Mouse (Mus musculus) embryonic facial prominence, embryonic 11.5 days (tissue): ENCODE data around the gene Pde11a. TPM values are rescaled to one million over a fixed set of nuclear protein-coding genes. Genes with fewer than 3 reads are reported as not detected.

ENCODE experiments used
- ATAC-seq: fragments of 200-750 bp; cut with Nextera tagmentation; replicated peaks from 2 replicates; pipeline ENCODE4 v1.8.0; 2017; ENCODE audit warnings: low read depth; ENCODE audit not compliant: insufficient number of reproducible peaks, low FRiP score, low TSS enrichment
- DNase-seq: peaks from one replicate; pipeline ENCODE4 v3.0.0-alpha.2; 2015; ENCODE audit warnings: low spot score
- H3K27ac ChIP-seq: fragments of 300-500 bp; sonication (generic); replicated peaks from 2 replicates; pipeline ENCODE4 v1.5.1; 2014; ENCODE audit warnings: mild to moderate bottlenecking, low read depth, low read length, control low read depth
- H3K27me3 ChIP-seq: fragments of 300-500 bp; sonication (generic); 2 replicates; pipeline ENCODE4 v1.6.1; 2014; ENCODE audit warnings: mild to moderate bottlenecking, low read length, moderate library complexity, mixed read lengths; ENCODE audit not compliant: control insufficient read depth, insufficient read depth
- H3K36me3 ChIP-seq: fragments of 300-500 bp; sonication (generic); replicated peaks from 2 replicates; pipeline ENCODE4 v1.6.1; 2014; ENCODE audit warnings: low read depth, mild to moderate bottlenecking, low read length, moderate library complexity, mixed read lengths; ENCODE audit not compliant: control insufficient read depth, insufficient read depth
- H3K4me1 ChIP-seq: fragments of 300-500 bp; sonication (generic); 2 replicates; pipeline ENCODE4 v1.6.1; 2014; ENCODE audit warnings: low read length, mixed read lengths; ENCODE audit not compliant: control insufficient read depth, insufficient read depth
- H3K4me2 ChIP-seq: fragments of 300-500 bp; sonication (generic); 2 replicates; pipeline ENCODE4 v1.6.1; 2014; ENCODE audit warnings: low read depth, mild to moderate bottlenecking, control low read depth, low read length, moderate library complexity
- H3K4me3 ChIP-seq: fragments of 300-500 bp; sonication (generic); 2 replicates; pipeline ENCODE4 v1.5.1; 2014; ENCODE audit warnings: low read depth, low read length, control low read depth
- H3K9ac ChIP-seq: fragments of 300-500 bp; sonication (generic); replicated peaks from 2 replicates; pipeline ENCODE4 v1.6.1; 2014; ENCODE audit warnings: mild to moderate bottlenecking, control low read depth, low read length
- H3K9me3 ChIP-seq: fragments of 300-500 bp; sonication (generic); replicated peaks from 2 replicates; pipeline ENCODE4 v1.6.1; 2016; ENCODE audit warnings: mild to moderate bottlenecking, low read length, inconsistent platforms, mixed read lengths; ENCODE audit not compliant: control insufficient read depth
- WGBS: fragments of 180-500 bp; shearing (Covaris S2); extraction: QIAGEN DNeasy Blood & Tissue Kit; methylation state at CpG from one replicate; pipeline ENCODE4 v1.1.7; 2014; 5-methylcytosine and 5-hydroxymethylcytosine counted together
- polyA plus RNA-seq: library from polyadenylated mRNA; unstranded; fragments of >200 nt; fragmentation: Nextera tagmentation; extraction: Ambion mirVana; gene quantifications from 2 replicates; pipeline ENCODE4 v1.2.1, GENCODE M21; 2014

The Pde11a gene
- polyA plus RNA-seq, 1 experiment from 2014 or later: 0.28 TPM

GRCm38 (mm10) chr2:76115696-76116095, 222.9 kb downstream of the Pde11a start:
- WGBS: 15% methylated on average over 1 of the region's 1 CpGs
- H3K4me1 ChIP-seq: no peaks in the 10 kb centered on the region
- no peak overlapping the region for H3K27ac ChIP-seq
- H3K4me2 ChIP-seq: no peak overlapping the region
- H3K36me3 ChIP-seq: no peaks in the 10 kb centered on the region
- H3K4me3 ChIP-seq: no peak overlapping the region
- ATAC-seq: no peak
- DNase-seq: peak; percentile 86
- H3K27me3 ChIP-seq: no peaks in the 10 kb centered on the region
- no peaks in the 10 kb centered on the region for H3K9me3 ChIP-seq
- no peak overlapping the region for H3K9ac ChIP-seq

- ATAC-seq (0 out of 2 replicates have a peak, but pooled peaks have one; percentile 18), DNase-seq (peak; percentile 78)
- H3K4me1 ChIP-seq: no peaks in the 10 kb centered on the region
- no peak overlapping the region for H3K27ac ChIP-seq
- 18% methylated on average over 6 of the region's 6 CpGs for WGBS
- H3K9ac ChIP-seq: no peak overlapping the region
- H3K4me3 ChIP-seq: no peak overlapping the region
- no peaks in the 10 kb centered on the region for H3K27me3 ChIP-seq
- no peaks in the 10 kb centered on the region for H3K36me3 ChIP-seq
- no peak overlapping the region for H3K4me2 ChIP-seq
- no peaks in the 10 kb centered on the region for H3K9me3 ChIP-seq
Observed at GRCm38 (mm10) chr2:76114734-76115133, 223.8 kb downstream of the Pde11a start.

- Histone ChIP-seq H3K4me1 (no peaks in the 10 kb centered on the region), H3K9ac (no peak overlapping the region), H3K27me3 (no peaks in the 10 kb centered on the region), H3K4me3 (no peak overlapping the region), H3K9me3 (no peaks in the 10 kb centered on the region), H3K27ac (no peak overlapping the region), H3K4me2 (no peak overlapping the region), H3K36me3 (no peaks in the 10 kb centered on the region)
- ATAC-seq (no peak), DNase-seq (no peak)
- WGBS: 64% methylated on average over 8 of the region's 8 CpGs
Observed at GRCm38 (mm10) chr2:76109653-76110052, 228.9 kb downstream of the Pde11a start.

GRCm38 (mm10) chr2:76101889-76102602, 236.5 kb downstream of the Pde11a start:
- Histone ChIP-seq H3K27ac (no peak overlapping the region), H3K4me1 (no peaks in the 10 kb centered on the region), H3K27me3 (no peaks in the 10 kb centered on the region), H3K36me3 (no peaks in the 10 kb centered on the region), H3K9me3 (no peaks in the 10 kb centered on the region), H3K4me3 (no peak overlapping the region), H3K4me2 (no peak overlapping the region), H3K9ac (no peak overlapping the region)
- WGBS: 41% methylated on average over 14 of the region's 14 CpGs
- ATAC-seq: no peak
- DNase-seq: peak; percentile 53

GRCm38 (mm10) chr2:76100597-76100996, 238.0 kb downstream of the Pde11a start:
- WGBS: 79% methylated on average over 9 of the region's 9 CpGs

GRCm38 (mm10) chr2:76099726-76100347, 238.7 kb downstream of the Pde11a start:
- Histone ChIP-seq H3K9me3 (no peaks in the 10 kb centered on the region), H3K27me3 (no peaks in the 10 kb centered on the region), H3K4me2 (no peak overlapping the region), H3K36me3 (no peaks in the 10 kb centered on the region), H3K4me3 (no peak overlapping the region), H3K4me1 (no peaks in the 10 kb centered on the region), H3K27ac (no peak overlapping the region), H3K9ac (no peak overlapping the region)
- 70% methylated on average over 9 of the region's 9 CpGs for WGBS
- DNase-seq (no peak), ATAC-seq (no peak)

More at GRCm38 (mm10) chr2:76100597-76100996, 238.0 kb downstream of the Pde11a start:
- no peak overlapping the region for H3K27ac ChIP-seq
- H3K4me1 ChIP-seq: no peaks in the 10 kb centered on the region
- no peak overlapping the region for H3K4me2 ChIP-seq
- H3K27me3 ChIP-seq: no peaks in the 10 kb centered on the region
- H3K9ac ChIP-seq: no peak overlapping the region
- DNase-seq: no peak
- H3K4me3 ChIP-seq: no peak overlapping the region
- H3K9me3 ChIP-seq: no peaks in the 10 kb centered on the region
- ATAC-seq: no peak
- no peaks in the 10 kb centered on the region for H3K36me3 ChIP-seq

- WGBS: 35% methylated on average over 8 of the region's 8 CpGs
- DNase-seq (no peak), ATAC-seq (no peak)
- Histone ChIP-seq H3K4me3 (no peak overlapping the region), H3K4me1 (no peaks in the 10 kb centered on the region), H3K4me2 (no peak overlapping the region), H3K9me3 (no peaks in the 10 kb centered on the region), H3K9ac (no peak overlapping the region), H3K27ac (no peak overlapping the region), H3K27me3 (no peaks in the 10 kb centered on the region), H3K36me3 (no peaks in the 10 kb centered on the region)
Observed at GRCm38 (mm10) chr2:76098381-76098780, 240.2 kb downstream of the Pde11a start.

- Histone ChIP-seq H3K27ac (no peak overlapping the region), H3K9me3 (no peaks in the 10 kb centered on the region), H3K4me2 (no peak overlapping the region), H3K4me1 (no peaks in the 10 kb centered on the region), H3K9ac (no peak overlapping the region), H3K4me3 (no peak overlapping the region), H3K27me3 (no peaks in the 10 kb centered on the region), H3K36me3 (no peaks in the 10 kb centered on the region)
- DNase-seq: no peak
- WGBS: 75% methylated on average over 7 of the region's 7 CpGs
- ATAC-seq: no peak
Observed at GRCm38 (mm10) chr2:76097847-76098246, 240.7 kb downstream of the Pde11a start.
